Mouse (Mus musculus) heart, postnatal 4 days (tissue): ENCODE measurements at regions not wholly inside any gene's neighbourhood (a gene's known extent, or its start where the extent isn't known, plus 50 kb on each side); places are given as distances from the start of the nearest gene placed in this dataset.
A peak's percentile ranks its signal among the peaks of the same experiment; 100 is the strongest.

Source experiments
- DNase-seq: peaks from one replicate; pipeline ENCODE4 v3.0.0; 2021

DNA sequence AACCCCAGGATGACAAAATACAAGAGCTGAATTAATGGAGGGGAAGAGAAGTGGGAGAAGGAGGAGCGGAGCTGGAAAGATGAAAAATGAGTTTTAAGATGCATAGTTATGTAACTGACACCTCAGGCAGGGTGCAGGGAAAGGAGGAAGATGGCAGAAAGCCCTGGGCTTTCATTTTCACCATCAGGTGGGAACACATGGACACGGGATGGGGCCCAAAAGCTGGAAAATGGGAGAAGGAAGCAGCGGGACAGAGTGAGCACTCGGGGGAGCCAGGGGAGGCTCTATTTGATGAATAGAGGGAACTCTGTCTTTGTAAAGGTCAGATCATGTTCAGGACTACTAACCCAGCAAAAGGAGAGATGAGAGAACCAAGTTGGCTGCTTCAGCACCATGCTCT, 516.6 kb upstream of the Tnp1 start:
- DNase-seq, result no peak

GRCm38 (mm10) chr1:73531831-73532230, 516.1 kb upstream of the Tnp1 start:
- no peak for DNase-seq

DNA sequence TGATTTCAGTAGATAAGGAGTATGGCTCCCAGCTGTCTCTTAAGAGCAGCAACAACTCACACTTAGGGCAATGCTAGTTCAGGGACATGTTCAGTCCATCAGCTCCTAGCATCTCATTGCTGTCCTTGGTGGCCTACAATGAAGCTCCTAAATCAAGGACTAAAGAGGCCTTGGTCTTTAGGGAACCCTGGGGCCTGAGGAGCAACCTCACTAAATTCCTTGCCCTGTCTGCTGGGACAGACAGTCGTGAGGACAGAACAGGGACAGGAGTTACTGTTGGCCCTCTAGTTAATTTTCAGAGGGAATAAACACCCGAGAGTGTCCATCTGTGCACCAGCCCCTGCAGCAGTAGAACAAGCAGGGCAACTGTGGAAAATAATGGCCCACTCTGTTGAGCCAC, 514.6 kb upstream of the Tnp1 start:
- DNase-seq, result no peak

- DNase-seq, result no peak
These were observed 512.9 kb upstream of the Tnp1 start for GRCm38 (mm10) chr1:73528623-73529022.

- peak; percentile 30 for DNase-seq
These were observed 500.7 kb upstream of the Tnp1 start for GRCm38 (mm10) chr1:73516441-73516840.

DNA sequence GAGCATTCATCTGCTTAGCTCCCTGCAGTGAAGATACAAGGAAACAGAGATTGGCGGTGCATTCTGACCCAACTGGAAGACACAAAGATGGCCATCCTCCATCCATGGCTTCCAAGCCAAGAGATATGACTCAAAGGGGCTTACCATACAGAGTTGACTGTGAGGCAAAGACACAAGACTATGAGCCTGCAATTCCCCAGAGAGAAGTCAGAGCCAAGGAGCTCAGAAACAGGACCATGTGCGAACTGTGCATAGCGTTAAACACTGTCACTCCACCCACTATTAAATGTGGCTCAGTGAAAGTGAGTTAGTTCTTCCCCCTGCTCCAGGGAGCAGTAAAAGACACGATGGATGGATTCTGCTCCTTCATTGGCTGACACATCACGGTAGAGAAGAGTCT, 500.1 kb upstream of the Tnp1 start:
- peak; percentile 9 for DNase-seq

DNA sequence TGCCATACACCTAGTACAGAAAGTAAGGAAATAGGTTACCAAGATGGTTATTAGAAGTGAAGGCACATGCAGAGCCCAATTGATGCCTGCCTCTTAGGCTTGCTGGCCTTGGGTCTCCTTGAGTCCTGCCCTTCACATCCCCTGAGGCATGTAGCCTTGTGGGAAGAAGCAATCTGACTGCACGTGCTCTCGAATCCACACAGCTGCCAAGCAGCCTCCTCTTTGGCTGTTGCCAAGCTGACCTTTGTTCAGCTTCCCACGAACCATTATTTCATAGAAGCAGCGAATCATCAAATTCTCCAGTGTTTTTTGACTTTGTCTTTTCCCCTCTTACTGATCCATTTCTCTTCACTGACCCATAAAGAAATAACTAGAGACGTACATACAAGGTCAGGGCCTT, 498.1 kb upstream of the Tnp1 start:
- DNase-seq, result no peak

DNA sequence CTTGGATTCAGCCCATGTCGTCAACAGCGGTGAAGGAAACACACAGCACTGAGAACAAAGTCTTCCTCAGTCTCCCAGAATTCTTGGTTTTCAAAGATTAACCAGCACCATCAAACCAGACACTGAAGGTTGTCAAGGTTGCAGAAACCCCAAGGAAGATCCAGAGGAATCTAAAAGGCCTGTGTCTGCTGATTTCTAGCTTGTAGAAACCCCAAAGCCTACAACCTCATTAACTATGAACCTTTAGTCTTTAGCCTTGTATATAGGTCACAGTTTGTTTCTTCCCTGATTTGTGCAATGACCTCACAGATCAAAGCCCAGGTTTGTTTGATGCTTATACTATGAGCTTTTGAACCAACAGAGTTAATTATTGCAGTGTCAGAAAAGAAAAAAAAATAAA, 497.1 kb upstream of the Tnp1 start:
- no peak for DNase-seq

GRCm38 (mm10) chr1:73507071-73507754, 491.5 kb upstream of the Tnp1 start:
- DNase-seq, result peak; percentile 10

GRCm38 (mm10) chr1:73503611-73504010, 487.9 kb upstream of the Tnp1 start:
- no peak for DNase-seq

GRCm38 (mm10) chr1:73500671-73501070, 485.0 kb upstream of the Tnp1 start:
- DNase-seq, result no peak

DNA sequence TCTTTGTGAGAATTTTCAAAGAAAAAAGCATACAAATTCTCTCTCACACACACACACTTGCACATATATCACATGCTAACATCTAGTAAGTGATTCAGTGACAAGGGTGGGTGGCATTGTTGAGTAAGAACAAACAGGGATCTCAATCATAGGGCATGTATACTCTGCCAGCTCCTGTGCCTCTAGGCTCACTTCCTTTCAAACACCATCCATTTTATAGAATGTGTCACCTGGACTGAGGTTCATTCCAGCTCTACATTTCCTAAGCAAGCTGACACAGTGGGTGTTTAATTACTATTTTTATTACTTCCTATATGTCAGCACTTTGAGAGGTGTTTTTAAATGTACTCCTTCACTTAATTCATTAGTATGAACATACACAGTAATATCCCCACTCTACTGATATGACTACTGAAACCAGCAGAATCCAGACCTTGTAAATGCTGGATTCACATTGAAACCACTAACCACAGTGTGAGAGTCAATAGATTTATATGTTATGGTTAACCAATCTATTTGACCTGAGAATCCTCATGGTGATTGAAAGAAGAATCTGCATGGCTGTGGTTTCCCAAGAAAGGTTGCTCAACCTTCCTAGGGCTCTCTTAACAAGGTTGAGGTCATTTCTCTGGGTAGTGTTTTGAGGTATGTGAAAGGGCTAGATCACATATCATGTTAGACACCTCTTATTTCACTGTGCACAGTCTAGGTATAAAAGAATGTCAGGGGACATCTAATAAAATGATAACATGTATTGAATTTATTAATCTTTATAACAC, 480.5 kb upstream of the Tnp1 start:
- no peak for DNase-seq

GRCm38 (mm10) chr1:73481956-73482355, 466.2 kb upstream of the Tnp1 start:
- DNase-seq, result no peak

- DNase-seq, result no peak
These were observed 463.7 kb upstream of the Tnp1 start for GRCm38 (mm10) chr1:73479349-73479920.

DNA sequence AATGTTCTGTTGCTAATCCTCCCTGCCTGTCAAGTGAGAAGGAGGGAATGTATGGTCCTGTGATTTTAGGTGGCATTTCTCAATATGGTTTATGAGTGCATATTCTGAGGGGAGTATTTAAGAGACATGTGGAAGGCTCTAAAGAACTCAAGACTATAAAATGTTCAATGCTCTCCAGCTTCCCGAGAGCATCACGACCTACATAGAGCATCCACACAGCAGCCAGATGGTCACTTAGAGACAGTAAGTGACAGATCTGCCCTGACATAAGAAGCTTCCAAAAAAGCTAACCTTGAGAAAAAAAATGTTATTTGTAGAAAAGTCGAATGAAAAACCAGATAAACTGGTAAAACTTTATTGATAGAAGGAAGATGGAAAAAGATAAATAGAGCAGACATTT, 444.9 kb upstream of the Tnp1 start:
- DNase-seq, result no peak

GRCm38 (mm10) chr1:73459754-73460534, 444.2 kb upstream of the Tnp1 start:
- DNase-seq, result no peak

GRCm38 (mm10) chr1:73457261-73457660, 441.6 kb upstream of the Tnp1 start:
- DNase-seq, result no peak

GRCm38 (mm10) chr1:73456359-73457062, 440.8 kb upstream of the Tnp1 start:
- no peak for DNase-seq

- DNase-seq, result no peak
These were observed 428.6 kb upstream of the Tnp1 start for GRCm38 (mm10) chr1:73444216-73444890.

DNA sequence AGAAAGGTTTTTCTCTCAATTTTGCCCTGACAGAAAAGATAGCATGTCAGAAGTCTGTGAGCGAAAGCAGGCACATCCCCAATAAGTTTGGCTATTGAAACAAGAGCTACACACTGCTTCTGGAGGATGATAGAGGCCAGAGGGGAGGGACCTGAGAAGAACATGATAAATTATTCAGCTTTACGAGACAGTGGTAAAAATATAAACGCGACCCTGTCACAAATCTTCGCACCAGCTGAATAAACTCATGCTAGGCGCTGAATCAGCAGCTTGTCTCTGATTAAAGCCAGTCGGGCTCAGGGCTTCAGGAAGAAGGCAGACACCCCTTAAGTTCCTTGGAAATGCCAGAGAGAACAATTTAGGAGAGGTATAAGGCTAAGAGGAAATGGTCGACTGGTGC, 422.7 kb upstream of the Tnp1 start:
- no peak for DNase-seq

DNA sequence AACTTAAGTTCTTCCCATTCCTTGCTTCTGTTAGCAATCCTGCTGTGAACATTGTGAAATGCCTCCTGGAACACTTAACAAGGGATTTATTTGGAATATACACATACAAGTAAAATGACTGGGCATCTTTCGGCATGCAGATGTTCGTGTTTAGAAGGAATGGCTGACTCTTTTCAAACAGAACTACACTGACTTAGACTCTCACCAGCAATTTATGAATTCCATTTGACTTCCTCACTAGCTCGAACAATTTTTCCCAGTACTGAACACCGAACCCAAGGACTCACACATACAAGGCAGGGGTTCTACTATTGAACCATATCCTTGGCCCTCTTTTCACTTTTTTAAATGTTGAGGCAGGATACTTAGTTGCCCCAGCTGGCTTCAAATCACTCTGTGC, 412.4 kb upstream of the Tnp1 start:
- no peak for DNase-seq

DNA sequence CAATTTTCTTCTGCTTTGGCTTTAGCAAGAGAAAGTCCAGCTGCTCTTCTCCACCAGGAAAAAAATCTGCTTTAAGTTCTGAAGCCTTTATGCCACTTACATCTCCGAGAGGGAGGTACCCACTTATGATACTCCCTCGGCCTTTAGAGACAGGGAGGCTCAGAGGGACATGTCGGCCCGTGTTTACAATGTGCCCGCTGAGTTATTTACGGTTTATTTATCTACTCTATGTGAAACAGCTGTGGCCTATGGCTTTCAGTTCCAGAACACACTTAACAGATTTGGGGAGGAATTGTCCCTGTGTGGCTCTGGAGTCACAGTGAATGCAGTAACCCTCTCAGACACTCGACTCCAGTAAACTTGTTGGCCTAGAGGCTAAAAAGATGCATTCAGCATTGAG, 409.3 kb upstream of the Tnp1 start:
- DNase-seq, result no peak
